Mouse (Mus musculus) T-cell, adult 66 days (primary cell): ENCODE measurements around the gene Scube1. TPM values are rescaled to one million over a fixed set of nuclear protein-coding genes. Genes with fewer than 3 reads are reported as not detected.

ENCODE experiments used
- total RNA-seq, 2 experiments: library from RNA; stranded (reverse); gene quantifications; 3 replicates in 1 of 2; 4 replicates in 1 of 2; pipeline ENCODE4 v1.2.4; 2023

Gene Scube1
- not detected for total RNA-seq

DNA sequence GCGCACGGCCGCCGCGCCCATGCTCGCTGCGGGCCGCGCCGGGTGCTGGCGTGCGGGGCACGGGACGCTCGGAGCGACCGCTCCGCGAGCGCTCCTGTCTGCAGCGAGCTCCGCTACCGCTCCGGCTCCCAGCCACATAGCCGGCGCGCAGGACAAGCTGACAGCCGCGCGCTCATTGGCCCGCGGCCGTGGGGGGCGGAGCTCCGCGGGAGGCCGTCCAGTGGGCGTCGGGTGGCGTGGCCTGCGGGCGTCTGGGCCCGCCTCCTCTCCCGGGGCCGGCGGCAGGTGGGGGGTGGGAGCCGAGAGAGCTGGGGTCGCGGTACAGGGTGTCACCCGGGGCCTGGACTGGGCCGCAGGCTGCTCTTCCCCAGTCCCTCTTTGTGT is at the start of gene Scube1:
Gene Scube1 (minus strand): TSS at position 136 of the 384 bp plus-strand sequence.

DNA sequence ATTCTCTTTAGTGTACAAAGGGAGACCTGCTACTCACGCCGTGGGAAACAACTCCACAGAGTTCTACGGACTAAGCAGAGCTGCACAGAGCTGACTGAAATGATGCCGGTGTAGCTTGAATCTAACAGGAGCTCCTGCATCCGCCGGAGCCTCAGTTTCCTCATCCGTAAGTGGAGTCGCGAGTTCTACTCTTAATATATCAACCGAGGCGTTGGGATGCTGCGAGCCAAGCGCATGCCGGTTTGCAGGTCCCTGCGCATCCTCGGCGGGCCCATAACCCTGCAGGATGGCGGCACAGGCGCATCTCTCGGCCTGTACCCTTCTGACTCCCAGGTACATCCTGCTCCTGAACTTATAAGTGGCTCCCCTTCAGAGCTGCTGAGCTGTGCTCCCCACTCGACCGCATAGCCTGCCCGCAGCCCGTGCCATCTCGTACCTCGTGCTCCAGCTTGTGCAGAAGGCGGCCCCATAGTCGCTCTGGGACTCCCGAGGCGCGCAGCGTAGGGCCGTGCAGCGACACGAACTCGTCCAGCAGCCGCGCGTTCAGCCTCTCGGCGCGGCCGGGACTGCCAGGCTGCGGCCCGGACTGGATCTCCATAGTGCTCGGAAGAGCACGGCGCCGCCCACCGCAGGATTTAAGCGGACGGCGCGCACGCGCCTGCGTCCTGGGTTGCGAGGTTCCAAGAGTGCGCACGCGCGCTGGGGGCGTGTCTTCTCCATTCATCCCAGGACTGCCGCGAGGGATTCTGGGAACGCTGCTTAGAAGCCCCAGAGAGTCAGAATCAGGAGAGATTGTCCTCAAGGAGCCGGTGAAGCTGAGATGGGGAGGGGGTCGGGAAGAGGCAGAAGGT is 130.1 kb downstream of the Scube1 start, which contains the start of gene Ttll12:
Gene Ttll12 (minus strand): TSS at position 645 of the 851 bp plus-strand sequence.

DNA sequence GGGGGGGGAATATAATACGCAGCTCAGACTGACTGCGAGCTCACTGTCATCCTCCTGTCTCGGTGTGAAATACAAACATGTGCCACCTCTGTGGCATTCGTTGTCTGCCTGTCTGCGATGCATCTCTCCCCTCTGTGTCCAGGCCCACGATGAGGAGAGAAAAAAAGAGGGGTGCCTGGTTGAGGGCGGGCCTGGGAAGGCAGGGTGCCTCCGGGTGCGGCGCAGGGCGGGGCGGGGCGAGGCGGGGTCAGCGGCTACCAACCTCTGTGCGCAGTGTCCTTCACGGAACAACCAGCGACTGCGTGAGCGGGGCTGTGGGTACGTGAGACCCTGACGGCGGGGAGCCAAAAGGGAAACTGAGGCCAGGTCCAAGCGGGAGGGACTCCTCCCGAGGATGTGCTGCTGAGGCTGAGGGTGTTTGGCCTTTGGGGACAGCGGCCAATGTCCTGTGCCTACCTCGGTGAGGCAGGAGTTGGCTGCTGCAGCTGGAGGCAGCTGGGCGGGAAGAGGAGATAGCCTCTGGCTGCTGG is 161.4 kb downstream of the Scube1 start, which contains the start of the genes Tspo and Mcat:
Gene Tspo (plus strand): TSS at position 266 of the 530 bp plus-strand sequence.
Gene Mcat (minus strand): TSS at position 461 of the 530 bp plus-strand sequence.

Other genes with a start within 250 kb of the Scube1 start
- gene Ttll1, start 214.1 kb downstream of the Scube1 start, total RNA-seq: 1 to 10 TPM; 7.6 to 8.0 TPM
- gene Bik, start 198.2 kb downstream of the Scube1 start, total RNA-seq: 1 to 10 TPM; 4.3 to 5.7 TPM
- 100 to 1,000 TPM; 119 to 122 TPM for gene Tspo, start 161.4 kb downstream of the Scube1 start, total RNA-seq
- gene Mcat, start 161.2 kb downstream of the Scube1 start, total RNA-seq: 10 to 100 TPM; 17.6 to 17.9 TPM
- 10 to 100 TPM; 25.6 to 27.9 TPM for gene Ttll12, start 129.9 kb downstream of the Scube1 start, total RNA-seq
- gene Mpped1, start 54.4 kb upstream of the Scube1 start, total RNA-seq: not detected